Mouse (Mus musculus) CD4-positive, CD25-positive, alpha-beta regulatory T cell, adult 2 months (primary cell): ENCODE data around the gene Vmn2r54.
"Not testable (repeated sequence)": the region's sequence is repeated elsewhere in the genome, so short reads cannot be mapped to it uniquely, and the experiment has no call there.

ENCODE experiments used
- DNase-seq: peaks from one replicate; pipeline ENCODE4 v3.0.0-alpha.2; 2012; ENCODE audit warnings: low read depth, low spot score

Gene Vmn2r54

DNA sequence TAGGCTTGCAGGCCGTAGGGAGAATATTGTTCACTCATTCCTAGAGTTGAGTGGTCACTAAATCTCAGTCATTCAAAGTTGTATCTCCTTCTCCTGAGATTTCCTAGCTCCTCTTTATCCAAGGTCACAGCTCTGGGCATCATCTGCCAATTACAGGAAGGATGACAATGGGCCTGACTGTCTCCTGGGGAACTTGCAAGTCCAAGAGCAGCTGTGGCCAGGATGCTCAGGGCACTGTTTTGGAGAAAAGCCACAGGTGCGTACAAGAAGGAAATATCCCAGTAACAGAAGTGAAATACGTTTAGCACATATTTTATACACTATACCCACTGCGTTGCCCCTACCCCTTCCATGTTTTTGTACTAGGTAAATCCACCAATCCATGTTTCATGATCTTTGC is at the start of gene Vmn2r54:
Vmn2r54 (minus strand) TSS at position 101 of the 400 bp plus-strand sequence.
- not testable (repeated sequence) for DNase-seq

DNA sequence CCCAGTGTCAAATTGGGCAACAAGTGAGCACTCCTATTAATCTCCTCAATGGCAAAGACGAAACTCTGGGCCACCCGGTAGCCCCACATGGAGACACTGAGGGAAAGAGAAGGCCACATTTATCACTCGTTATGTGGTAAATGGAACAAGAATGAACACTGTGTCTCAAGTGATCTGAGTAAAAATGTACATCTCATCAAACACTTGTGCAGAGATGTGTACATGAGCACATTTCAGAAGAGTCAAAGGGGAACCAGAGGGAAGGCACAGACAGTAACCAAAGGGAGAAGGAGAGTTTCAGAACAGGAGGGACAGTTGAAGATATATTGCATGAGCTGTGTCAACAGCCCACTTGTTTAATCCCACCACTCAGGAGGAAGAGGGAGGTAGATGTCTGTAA is 44.8 kb upstream of the Vmn2r54 start, which contains the start of gene Vmn2r55:
Vmn2r55 (minus strand) TSS at position 101 of the 400 bp plus-strand sequence.
- DNase-seq = not testable (repeated sequence)

DNA sequence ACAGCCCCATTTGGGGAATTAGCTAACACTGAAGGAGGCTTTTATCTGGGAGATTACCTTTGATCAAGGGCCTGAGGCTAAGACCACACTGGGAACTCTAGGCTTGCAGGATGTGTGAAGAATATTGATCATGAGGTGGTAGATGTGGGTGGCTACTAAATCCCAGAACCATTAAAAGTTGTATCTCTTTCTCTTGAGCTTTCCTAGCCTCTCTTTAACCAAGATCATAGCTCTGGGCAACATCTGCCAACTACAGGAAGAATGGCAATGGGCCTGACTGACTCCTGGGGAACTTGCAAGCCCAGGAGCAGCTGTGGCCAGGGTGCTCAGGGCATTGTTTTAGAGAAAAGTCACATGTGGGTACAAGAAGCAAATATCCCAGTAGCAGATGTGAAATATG is 31.4 kb downstream of the Vmn2r54 start, which contains the start of gene Vmn2r53:
Vmn2r53 (minus strand) TSS at position 101 of the 400 bp plus-strand sequence.
- DNase-seq = no peak
